Mouse (Mus musculus): ENCODE results near the gene 1700074P13Rik.
"Not testable (repeated sequence)": the region's sequence is repeated elsewhere in the genome, so short reads cannot be mapped to it uniquely, and the experiment has no call there.

The 1700074P13Rik gene

GRCm38 (mm10) chr6:40940457-40940856, at the start of gene 1700074P13Rik:
1700074P13Rik (minus strand) TSS chr6:40940557.
- DNase-seq (ENCODE audit: low read depth, low spot score) = no peak

- DNase-seq (ENCODE audit: low read depth, low spot score) = not testable (repeated sequence)
Measured at GRCm38 (mm10) chr6:40964454-40964853, 24.1 kb upstream of the 1700074P13Rik start, which contains the start of gene 1810009J06Rik. 1810009J06Rik (plus strand) TSS chr6:40964754.

GRCm38 (mm10) chr6:40953716-40954115, 13.4 kb upstream of the 1700074P13Rik start:
- DNase-seq (ENCODE audit: low read depth, low spot score) = no peak

DNA sequence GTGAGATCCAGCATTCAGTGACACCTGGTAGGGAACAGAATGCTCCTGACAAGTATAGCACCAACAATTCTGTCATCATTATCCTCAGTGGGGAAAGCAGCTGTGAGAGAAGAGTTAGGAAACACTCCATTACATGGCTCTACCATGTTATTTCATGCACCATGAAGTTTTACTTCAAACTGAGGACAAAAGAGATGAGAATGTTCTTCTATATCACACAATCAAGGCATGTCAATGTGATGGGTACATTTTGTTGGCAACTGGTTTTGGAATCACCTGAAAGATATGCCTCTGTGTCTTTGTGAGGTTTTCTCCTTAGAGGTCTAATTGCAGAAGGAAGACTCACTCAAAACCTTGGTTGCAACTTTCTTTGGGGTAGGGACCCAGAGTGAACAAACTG, 11.4 kb upstream of the 1700074P13Rik start, which contains the start of gene Gm4744:
Gene Gm4744 (minus strand): TSS at position 101 of the 400 bp plus-strand sequence.
- DNase-seq (ENCODE audit: low read depth, low spot score) = no peak

- no peak for DNase-seq (ENCODE audit: low read depth, low spot score)
Measured at GRCm38 (mm10) chr6:40919954-40920353, 20.4 kb downstream of the 1700074P13Rik start.

DNA sequence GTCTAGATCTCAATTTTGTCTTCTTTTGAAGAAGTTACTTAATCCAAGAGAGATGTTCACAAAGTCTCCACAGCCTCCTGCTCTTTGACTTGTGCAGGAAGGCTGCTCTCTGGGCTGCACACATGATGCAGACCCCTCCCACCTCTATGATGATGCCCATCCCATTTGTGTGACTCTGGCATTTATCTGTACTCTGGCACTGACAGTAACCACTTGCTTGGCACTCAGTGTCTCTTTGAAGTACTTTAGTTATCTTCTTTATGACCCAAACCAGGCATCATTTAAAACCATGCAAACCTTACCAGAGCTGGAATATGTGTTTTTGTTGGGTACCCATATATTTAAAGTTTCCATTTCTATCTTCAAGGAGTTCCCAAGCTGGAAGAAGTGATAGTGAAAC, 40.1 kb downstream of the 1700074P13Rik start, which contains the start of gene Prss58:
Gene Prss58 (minus strand): TSS at position 101 of the 400 bp plus-strand sequence.
- no peak for DNase-seq (ENCODE audit: low read depth, low spot score)

GRCm38 (mm10) chr6:40894716-40895115, 45.6 kb downstream of the 1700074P13Rik start:
- no peak for DNase-seq (ENCODE audit: low read depth, low spot score)

DNA sequence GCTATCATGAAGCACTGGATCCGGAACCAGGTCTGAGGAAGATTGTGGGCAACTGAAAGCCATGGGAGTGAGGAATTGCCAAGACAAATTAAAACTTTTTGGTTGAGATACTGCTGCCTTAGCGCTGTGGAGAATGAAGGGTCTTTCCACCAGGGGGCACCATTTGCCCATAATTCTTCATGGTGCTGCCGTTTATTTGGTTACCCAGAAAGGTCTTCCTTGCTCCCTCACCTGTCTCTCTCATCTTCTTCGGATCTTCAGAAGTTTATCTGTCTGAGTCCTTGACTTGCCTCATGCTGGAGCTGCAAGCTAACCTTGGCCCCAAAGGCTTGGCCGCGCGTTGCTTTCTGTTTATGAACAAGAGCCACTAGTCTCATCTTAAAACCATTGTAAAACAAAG, 46.8 kb downstream of the 1700074P13Rik start:
- DNase-seq (ENCODE audit: low read depth, low spot score) = peak; percentile 44

DNA sequence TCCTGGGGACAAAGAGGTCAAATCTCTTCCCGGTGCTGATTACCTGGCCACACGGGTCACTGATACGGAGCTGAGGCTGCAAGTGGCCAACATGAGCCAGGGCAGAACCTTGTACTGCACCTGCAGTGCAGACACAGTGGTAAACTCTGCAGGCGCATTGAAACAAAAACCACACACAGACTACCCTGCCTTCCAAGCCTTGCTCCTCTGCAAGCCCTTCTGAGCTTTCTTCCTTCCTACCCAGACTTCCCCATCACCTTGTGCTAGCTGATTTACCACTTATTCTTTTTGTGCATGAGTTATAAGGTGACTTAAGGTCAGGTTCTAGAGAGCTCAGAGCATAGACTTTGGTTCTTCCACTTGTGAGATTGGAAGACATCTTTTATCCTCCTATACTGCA, 48.6 kb downstream of the 1700074P13Rik start:
- no peak for DNase-seq (ENCODE audit: low read depth, low spot score)

DNA sequence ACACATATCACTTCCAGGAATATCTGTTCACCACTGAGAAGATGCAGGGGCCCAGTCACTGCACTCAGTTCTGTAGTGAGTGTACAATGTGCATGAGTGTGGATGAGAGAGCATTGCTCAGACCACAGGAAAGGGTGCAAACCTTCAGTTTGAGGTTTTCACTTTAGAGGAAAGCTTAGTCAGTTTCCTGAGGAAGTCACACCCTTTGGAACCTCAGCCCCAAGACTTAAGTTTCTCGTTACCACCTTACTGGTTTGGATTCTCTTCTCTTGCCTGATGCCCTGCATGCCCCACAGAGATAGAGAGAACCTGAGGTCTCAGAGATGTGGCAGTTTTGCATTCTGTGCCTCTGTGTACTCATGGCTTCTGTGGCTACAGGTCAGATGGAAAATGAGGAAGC, 49.4 kb downstream of the 1700074P13Rik start:
- DNase-seq (ENCODE audit: low read depth, low spot score) = no peak

DNA sequence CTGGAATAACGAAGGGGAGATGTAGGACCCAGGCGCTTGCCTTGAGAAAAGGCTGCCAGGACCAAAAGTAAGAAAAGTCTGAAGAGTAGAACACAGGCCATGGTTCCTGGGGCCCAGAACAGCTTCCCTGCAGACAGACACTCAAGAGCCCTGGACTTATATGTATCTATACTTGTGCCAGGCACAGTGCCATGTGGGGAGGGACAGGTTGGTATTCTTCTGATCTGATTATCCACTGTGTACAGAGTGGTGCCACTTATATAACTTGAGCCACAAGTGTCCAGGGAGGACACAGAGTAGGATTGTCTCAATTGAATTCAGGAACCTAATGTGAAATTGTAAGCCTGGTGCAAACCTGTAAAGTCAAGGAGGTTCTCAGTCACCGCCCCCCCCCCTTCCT, 53.0 kb downstream of the 1700074P13Rik start, which contains the start of gene Moxd2:
Gene Moxd2 (minus strand): TSS at position 101 of the 400 bp plus-strand sequence.
- no peak for DNase-seq (ENCODE audit: low read depth, low spot score)
